Mouse (Mus musculus): ENCODE data around the gene Dnajb1.

DNA sequence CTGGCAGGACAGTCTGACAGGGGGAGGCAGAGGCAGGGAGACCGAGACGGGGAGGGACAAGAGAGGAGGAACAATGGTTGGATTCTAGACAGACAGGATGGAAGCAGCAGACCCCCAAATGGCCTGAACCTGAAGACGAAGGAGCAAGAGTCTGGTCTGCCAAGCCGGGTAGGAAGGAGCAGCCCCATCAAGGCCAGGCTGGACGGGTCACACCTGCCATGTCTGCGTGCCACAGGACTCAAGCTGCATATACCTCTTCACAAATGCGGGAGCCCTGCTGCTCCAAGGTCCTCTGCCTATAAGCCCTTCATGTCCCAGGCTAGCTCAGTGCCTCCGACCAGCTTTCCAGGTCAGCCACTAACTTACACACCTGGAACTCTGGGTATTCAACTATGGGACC is 28.3 kb upstream of the Dnajb1 start:
- TF ChIP-seq CTCF (IDR thresholded peaks at IDR 0.05; ENCODE audit: low read depth) = no peak
- TF ChIP-seq EP300 (IDR thresholded peaks at IDR 0.05; ENCODE audit: low read depth) = no peak
